Mouse (Mus musculus): ENCODE results near the gene Cyp3a59.
"Not testable (repeated sequence)": the region's sequence is repeated elsewhere in the genome, so short reads cannot be mapped to it uniquely, and the experiment has no call there.

Gene Cyp3a59

DNA sequence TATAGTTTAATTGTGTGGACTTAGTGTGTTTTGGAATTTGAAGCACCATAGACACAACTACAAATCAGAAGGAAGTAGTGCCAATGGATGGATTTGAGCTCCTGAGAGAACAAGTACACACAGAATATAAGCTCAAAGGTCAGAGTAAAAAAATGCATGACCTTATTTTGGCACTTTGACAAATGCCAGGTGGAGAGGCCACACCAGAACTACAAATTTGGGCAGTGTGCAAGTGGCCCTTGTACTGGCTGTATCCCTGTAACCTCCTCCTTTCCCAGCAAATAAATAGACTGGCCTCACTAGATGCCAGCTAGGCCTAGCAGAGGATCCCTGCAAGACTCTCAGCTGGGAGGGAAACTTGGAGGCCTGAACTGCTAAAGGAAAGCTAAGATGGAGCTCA lies at the start of gene Cyp3a59:
Gene Cyp3a59 (plus strand): TSS at position 313 of the 400 bp plus-strand sequence.
- not testable (repeated sequence) for DNase-seq (ENCODE audit: low spot score in 2 of 2)

DNA sequence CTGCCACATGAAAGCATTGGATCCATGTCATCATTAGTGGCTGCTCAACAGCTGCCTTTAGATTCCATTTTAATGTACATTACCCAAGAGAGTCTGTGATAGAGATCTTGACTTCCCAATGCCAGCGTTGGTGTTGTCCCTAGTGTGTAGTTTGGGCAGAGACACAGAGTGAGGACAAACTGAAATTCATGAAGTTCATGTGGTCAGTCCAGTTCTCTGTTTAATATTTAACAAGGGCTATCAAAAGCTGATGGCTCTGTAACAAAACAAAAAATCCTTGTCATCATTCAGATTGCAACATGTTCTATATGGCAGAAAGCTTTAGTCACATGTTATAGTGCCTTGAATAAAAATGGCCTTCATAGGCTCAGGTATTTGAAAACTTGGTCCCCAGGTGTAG lies 9.0 kb upstream of the Cyp3a59 start:
- no peak for DNase-seq (ENCODE audit: low spot score in 2 of 2)

DNA sequence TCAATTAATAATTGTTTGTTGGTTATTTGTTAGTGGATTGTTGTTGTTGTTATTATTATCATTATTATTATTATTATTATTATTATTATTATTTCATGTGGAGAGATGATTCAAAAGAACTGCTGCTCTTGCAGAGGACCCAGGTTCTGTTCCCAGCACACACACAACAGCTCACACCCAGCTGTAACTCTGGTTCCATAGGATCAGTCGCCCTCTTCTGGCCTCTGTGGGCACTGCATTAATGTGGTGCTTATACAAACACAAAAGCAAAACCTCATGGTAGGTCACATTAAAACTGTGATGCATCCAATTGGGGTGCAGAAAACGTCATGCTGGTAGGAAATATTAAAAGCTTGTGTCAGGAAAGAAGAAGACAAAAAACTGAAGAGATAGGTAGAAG lies 68.8 kb downstream of the Cyp3a59 start:
- no peak for DNase-seq (ENCODE audit: low spot score in 2 of 2)

DNA sequence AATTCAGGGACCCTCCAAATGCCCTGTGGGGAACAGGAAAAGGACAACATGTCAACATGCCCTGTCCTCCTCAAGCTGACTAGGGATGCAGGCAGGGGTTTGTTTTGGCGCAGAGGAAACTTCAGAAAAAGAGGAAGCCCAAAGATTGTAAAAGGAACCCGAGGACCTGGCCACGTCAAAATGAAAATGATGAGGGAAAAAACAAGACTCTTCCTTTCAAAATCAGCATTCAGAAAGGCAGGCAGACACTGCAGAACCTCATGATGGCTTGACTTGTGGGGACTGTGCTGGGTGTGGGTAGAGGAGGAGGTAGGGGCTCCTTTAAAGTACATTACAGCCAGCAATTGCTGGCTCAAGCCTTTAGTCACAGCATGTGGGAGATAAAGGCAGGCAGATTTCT lies 71.4 kb downstream of the Cyp3a59 start:
- no peak for DNase-seq (ENCODE audit: low spot score in 2 of 2)

DNA sequence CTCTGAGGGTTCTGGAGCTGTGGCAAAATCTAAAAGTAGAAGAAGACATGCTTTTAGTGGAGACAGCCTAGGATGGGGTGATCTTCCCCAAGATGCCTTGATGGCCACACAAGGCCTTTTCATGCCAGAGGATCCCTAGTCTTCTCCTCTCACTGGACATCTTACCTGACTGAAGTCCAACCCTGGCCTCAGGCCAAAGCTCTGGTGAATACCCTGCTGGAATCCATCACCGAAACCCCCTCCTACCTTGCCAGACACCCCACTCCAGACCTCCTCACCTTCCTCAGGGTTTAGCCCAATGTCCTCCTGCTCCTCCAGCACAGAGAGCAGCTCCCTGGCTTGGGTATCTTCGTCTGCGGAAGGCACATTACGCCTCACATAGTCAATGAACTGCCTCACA lies 79.3 kb downstream of the Cyp3a59 start:
- not testable (repeated sequence) for DNase-seq (ENCODE audit: low spot score in 2 of 2)

DNA sequence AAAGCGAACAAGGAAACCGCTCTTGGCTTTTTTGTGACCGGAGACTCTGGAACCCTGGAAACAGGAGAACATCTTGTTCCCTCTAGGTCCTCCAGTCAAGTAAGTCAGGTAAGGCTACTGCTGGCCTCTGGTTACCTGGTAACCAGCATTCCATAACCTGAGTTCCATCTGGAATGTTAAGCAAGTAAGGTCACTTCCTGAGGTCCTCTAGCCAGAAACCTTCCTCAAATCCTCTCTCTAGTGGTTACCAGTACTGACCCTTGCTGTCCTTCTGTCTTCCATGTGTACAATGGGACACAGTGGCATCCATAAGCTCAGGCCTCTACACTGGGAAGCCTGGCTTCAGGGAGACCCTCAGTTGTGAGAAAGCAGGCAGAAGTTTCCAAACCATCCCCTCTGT lies 81.4 kb downstream of the Cyp3a59 start, which contains the start of gene Gm5565:
Gene Gm5565 (minus strand): TSS at position 101 of the 400 bp plus-strand sequence.
- DNase-seq (ENCODE audit: low spot score in 2 of 2), result not testable (repeated sequence)

All from spleen, postnatal 10 days (tissue).